11 mouse cellular contexts compared by ENCODE assay signal in genomic region chr5:135010841-135011743, GRCm38 (mm10). TPM values are rescaled to one million over a fixed set of nuclear protein-coding genes. Genes with fewer than 3 reads are reported as not detected.
DNase-seq lines count a peak whose midpoint lies in the region; ATAC-seq and TF ChIP-seq lines count a peak whose summit lies in the region.
"Had no signal": no experiment of that assay in that cellular context is flagged by ENCODE, and none has a peak within 500 bp of the region (broad histone marks: within the 10 kb centered on the region; RNA-seq: fewer than 3 reads in every experiment).

No protein-coding gene starts in this region.

- no peaks in the 10 kb centered on the region for H3K9me3 ChIP-seq in heart, embryonic 10.5 days
- no peaks in the 10 kb centered on the region for H3K9me3 ChIP-seq in neural tube, embryonic 11.5 days (ENCODE audit: control insufficient read depth, low read length)
- no peaks in the 10 kb centered on the region for H3K9me3 ChIP-seq in intestine, embryonic 16.5 days (ENCODE audit: control insufficient read depth, low read length)

- peaks cover 44% of the 10 kb centered on the region for H3K4me1 ChIP-seq in heart, embryonic 10.5 days
- H3K4me1 ChIP-seq in neural tube, embryonic 11.5 days (ENCODE audit: control insufficient read depth, insufficient read depth, low read length) = peaks cover 15% of the 10 kb centered on the region
- peaks cover 34% of the 10 kb centered on the region for H3K4me1 ChIP-seq in intestine, embryonic 16.5 days (ENCODE audit: control insufficient read depth, insufficient read depth, low read length)
- peaks cover 20% of the 10 kb centered on the region for H3K4me1 ChIP-seq in small intestine, adult 2 months (ENCODE audit: control insufficient read depth, insufficient read depth, insufficient read length, low read length)

- H3K27me3 ChIP-seq in heart, embryonic 10.5 days (ENCODE audit: insufficient read depth, poor library complexity, severe bottlenecking) = no peaks in the 10 kb centered on the region
- no peaks in the 10 kb centered on the region for H3K27me3 ChIP-seq in neural tube, embryonic 11.5 days (ENCODE audit: control insufficient read depth, insufficient read depth, low read length)
- H3K27me3 ChIP-seq in intestine, embryonic 16.5 days (replicated peaks; ENCODE audit: control insufficient read depth, insufficient read depth, low read length) = no peaks in the 10 kb centered on the region
- H3K27me3 ChIP-seq in small intestine, adult 2 months (ENCODE audit: control insufficient read depth, insufficient read depth, low read length) = no peaks in the 10 kb centered on the region

- H3K4me3 ChIP-seq in heart, embryonic 10.5 days = 0 out of 2 replicates have a peak overlapping the region, but pooled peaks have one; percentile 75
- H3K4me3 ChIP-seq in neural tube, embryonic 11.5 days (ENCODE audit: low read depth, low read length) = no peak overlapping the region; the same call in 1 of the 2 replicates
- H3K4me3 ChIP-seq in intestine, embryonic 16.5 days (ENCODE audit: low read length) = peak overlapping the region; percentile 68
- peak overlapping the region; percentile 69 for H3K4me3 ChIP-seq in small intestine, adult 2 months (ENCODE audit: low read depth, low read length)

- H3K27ac ChIP-seq in heart, embryonic 10.5 days = peak overlapping the region; percentile 67; the same call in 1 of the 2 replicates
- no peak overlapping the region for H3K27ac ChIP-seq in neural tube, embryonic 11.5 days (ENCODE audit: low read depth, low read length)
- 0 out of 2 replicates have a peak overlapping the region, but pooled peaks have one; percentile 8 for H3K27ac ChIP-seq in intestine, embryonic 16.5 days (ENCODE audit: low read length)
- H3K27ac ChIP-seq in small intestine, adult 2 months (ENCODE audit: insufficient read depth, low read depth, low read length) = peak overlapping the region; percentile 100

- H3K36me3 ChIP-seq in heart, embryonic 10.5 days = peaks cover 6% of the 10 kb centered on the region
- no peaks in the 10 kb centered on the region for H3K36me3 ChIP-seq in neural tube, embryonic 11.5 days (ENCODE audit: control insufficient read depth, insufficient read depth, low read length)
- H3K36me3 ChIP-seq in intestine, embryonic 16.5 days (ENCODE audit: control insufficient read depth, insufficient read depth, low read length) = peaks cover 3% of the 10 kb centered on the region; the same call in 1 of the 2 replicates
- peaks cover 7% of the 10 kb centered on the region for H3K36me3 ChIP-seq in small intestine, adult 2 months (ENCODE audit: control insufficient read depth, insufficient read depth, low read length)

- H3K9ac ChIP-seq in neural tube, embryonic 11.5 days (ENCODE audit: low read length) = 0 out of 2 replicates have a peak overlapping the region, but pooled peaks have one; percentile 14
- peak overlapping the region; percentile 80 for H3K9ac ChIP-seq in intestine, embryonic 16.5 days (ENCODE audit: low read depth, low read length)

- WGBS in heart, embryonic 10.5 days = 88% methylated on average over 25 of the region's 25 CpGs
- WGBS in neural tube, embryonic 11.5 days = 89% methylated on average over 25 of the region's 25 CpGs
- 86% methylated on average over 25 of the region's 25 CpGs for WGBS in intestine, embryonic 16.5 days
- WGBS in small intestine, adult 2 months = 61% methylated on average over 25 of the region's 25 CpGs

- intact Hi-C loops in heart, postnatal 14 days (cut with DNase I) = loop anchor here (10.0 kb wide), 1 partner anchor 94 kb away; no protein-coding TSS in a partner anchor

- no peak for DNase-seq in heart, embryonic 10.5 days (ENCODE audit: low spot score)
- no peak for DNase-seq in heart, postnatal 14 days
- no peak for DNase-seq in neural tube, embryonic 11.5 days (ENCODE audit: low spot score)
- no peak for DNase-seq in neural tube, embryonic 10.5 days (ENCODE audit: extremely low spot score, low spot score)
- DNase-seq in B cell, adult 2 months = no peak
- DNase-seq in left cerebral cortex, adult 9 months (ENCODE audit: low spot score in 2 of 2) = no peak
- DNase-seq: adrenal gland, adult 2 months; cerebellum, postnatal 36 days; gastrocnemius, postnatal 36 days had no signal

- peak overlapping the region; percentile 86; the same call in 1 of the 2 replicates for H3K4me2 ChIP-seq in neural tube, embryonic 11.5 days (ENCODE audit: low read depth)
- peak overlapping the region; percentile 50 for H3K4me2 ChIP-seq in intestine, embryonic 16.5 days (ENCODE audit: low read depth, low read length)

- TF ChIP-seq CTCF in small intestine, adult 2 months (IDR thresholded peaks at IDR 0.05; ENCODE audit: extremely low read depth, insufficient read length, insufficient replicate concordance, low read depth, low read length) = no peak

- TF ChIP-seq POLR2A in small intestine, adult 2 months (IDR thresholded peaks at IDR 0.05; ENCODE audit: low read depth, low read length) = no peak

- no peak for ATAC-seq in neural tube, embryonic 11.5 days (ENCODE audit: insufficient read depth, low FRiP score, low TSS enrichment)
- no peak for ATAC-seq in intestine, embryonic 16.5 days

RNA-seq across cellular contexts. Expression of gene Abhd11, which starts 2.1 kb away (rescaled TPM):
- polyA plus RNA-seq in heart, embryonic 10.5 days (2016; fragmentation: Nextera tagmentation; extraction: Ambion mirVana) = 57.8 and 63.7 TPM in 2 replicates
- 10 to 100 TPM; 61.4 to 65.0 TPM for total RNA-seq in heart, postnatal 14 days (2021)
- polyA plus RNA-seq in neural tube, embryonic 11.5 days (2014; fragmentation: Nextera tagmentation; extraction: Ambion mirVana) = 45.9 and 46.3 TPM in 2 replicates
- 102 and 106 TPM in 2 replicates for polyA plus RNA-seq in intestine, embryonic 16.5 days (2015; fragmentation: Nextera tagmentation; extraction: Ambion mirVana)
- polyA plus RNA-seq in small intestine, adult 2 months (2012; rRNA removed) = 48.1 and 90.7 TPM in 2 replicates

RNA-seq across cellular contexts. Expression of gene Stx1a, which starts 12.2 kb away (rescaled TPM):
- 8.5 and 8.6 TPM in 2 replicates for polyA plus RNA-seq in heart, embryonic 10.5 days (2016; fragmentation: Nextera tagmentation; extraction: Ambion mirVana)
- total RNA-seq in heart, postnatal 14 days (2021) = 1 to 10 TPM; 2.6 to 4.3 TPM
- 25.4 and 36.6 TPM in 2 replicates for polyA plus RNA-seq in neural tube, embryonic 11.5 days (2014; fragmentation: Nextera tagmentation; extraction: Ambion mirVana)
- polyA plus RNA-seq in intestine, embryonic 16.5 days (2015; fragmentation: Nextera tagmentation; extraction: Ambion mirVana) = 11.9 and 13.4 TPM in 2 replicates
- 4.6 and 5.1 TPM in 2 replicates for polyA plus RNA-seq in small intestine, adult 2 months (2012; rRNA removed)

RNA-seq across cellular contexts. Expression of gene Cldn3, which starts 25.1 kb away (rescaled TPM):
- 2.7 and 10.2 TPM in 2 replicates for polyA plus RNA-seq in heart, embryonic 10.5 days (2016; fragmentation: Nextera tagmentation; extraction: Ambion mirVana)
- total RNA-seq in heart, postnatal 14 days (2021) = 1 to 10 TPM in 1 of 2 experiments, under 1 TPM in 1; 0.22 to 1.4 TPM
- 2.2 and 3.1 TPM in 2 replicates for polyA plus RNA-seq in neural tube, embryonic 11.5 days (2014; fragmentation: Nextera tagmentation; extraction: Ambion mirVana)
- 187 and 217 TPM in 2 replicates for polyA plus RNA-seq in intestine, embryonic 16.5 days (2015; fragmentation: Nextera tagmentation; extraction: Ambion mirVana)
- polyA plus RNA-seq in small intestine, adult 2 months (2012; rRNA removed) = 1,043 and 2,448 TPM in 2 replicates
- total RNA-seq: gastrocnemius, postnatal 36 days had no signal

RNA-seq across cellular contexts. Expression of gene Dnajc30, which starts 52.9 kb away (rescaled TPM):
- polyA plus RNA-seq in heart, embryonic 10.5 days (2016; fragmentation: Nextera tagmentation; extraction: Ambion mirVana) = 24.5 and 27.6 TPM in 2 replicates
- total RNA-seq in heart, postnatal 14 days (2021) = 10 to 100 TPM; 25.9 to 26.2 TPM
- polyA plus RNA-seq in neural tube, embryonic 11.5 days (2014; fragmentation: Nextera tagmentation; extraction: Ambion mirVana) = 26.6 and 28.3 TPM in 2 replicates
- 33.9 and 39.2 TPM in 2 replicates for polyA plus RNA-seq in intestine, embryonic 16.5 days (2015; fragmentation: Nextera tagmentation; extraction: Ambion mirVana)
- 30.1 and 46.4 TPM in 2 replicates for polyA plus RNA-seq in small intestine, adult 2 months (2012; rRNA removed)

RNA-seq across cellular contexts. Expression of gene Bud23, which starts 53.7 kb away (rescaled TPM):
- polyA plus RNA-seq in heart, embryonic 10.5 days (2016; fragmentation: Nextera tagmentation; extraction: Ambion mirVana) = 99.4 and 134 TPM in 2 replicates
- 10 to 100 TPM; 24.9 to 26.8 TPM for total RNA-seq in heart, postnatal 14 days (2021)
- polyA plus RNA-seq in neural tube, embryonic 11.5 days (2014; fragmentation: Nextera tagmentation; extraction: Ambion mirVana) = 126 and 141 TPM in 2 replicates
- 84.6 and 109 TPM in 2 replicates for polyA plus RNA-seq in intestine, embryonic 16.5 days (2015; fragmentation: Nextera tagmentation; extraction: Ambion mirVana)
- polyA plus RNA-seq in small intestine, adult 2 months (2012; rRNA removed) = 31.2 and 43.7 TPM in 2 replicates

Comparison
In these comparisons a context has a peak if more than half of its experiments do, and no peak if none do; other contexts are left out.
1. RNA of gene Cldn3, which starts 25.1 kb away (polyA plus RNA-seq): 1,043 to 2,448 TPM in small intestine, adult 2 months and 187 to 217 TPM in intestine, embryonic 16.5 days; 2.7 to 10.2 TPM in heart, embryonic 10.5 days and 2.2 to 3.1 TPM in neural tube, embryonic 11.5 days; every median in the first group is over 10 times any median in the second.